Mouse (Mus musculus) liver, embryonic 14.5 days (tissue): ENCODE results near the gene Ms4a2. TPM values are rescaled to one million over a fixed set of nuclear protein-coding genes. Genes with fewer than 3 reads are reported as not detected.
A peak's percentile ranks its signal among the peaks of the same experiment; 100 is the strongest.

Experiments
- ATAC-seq: fragments of 200-750 bp; cut with Nextera tagmentation; 2 replicates; pipeline ENCODE4 v1.8.0; 2017; ENCODE audit warnings: moderate number of reproducible peaks, mild to moderate bottlenecking, moderate library complexity; ENCODE audit not compliant: insufficient read depth
- DNase-seq, 3 experiments: peaks; one replicate each; pipeline ENCODE4 v3.0.0-alpha.2; 2012 to 2013; ENCODE audit warnings: low read depth in 3 of 3, low spot score in 3 of 3
- H3K27ac ChIP-seq: fragments of 300-500 bp; sonication (generic); 2 replicates; pipeline ENCODE4 v1.5.1; 2014; ENCODE audit warnings: moderate library complexity, mild to moderate bottlenecking, control low read depth, inconsistent platforms
- H3K27me3 ChIP-seq: fragments of 300-500 bp; sonication (generic); 2 replicates; pipeline ENCODE4 v1.6.1; 2014; ENCODE audit warnings: mild to moderate bottlenecking, low read length, moderate library complexity; ENCODE audit not compliant: control insufficient read depth, insufficient read depth
- H3K36me3 ChIP-seq: fragments of 300-500 bp; sonication (generic); replicated peaks from 2 replicates; pipeline ENCODE4 v1.6.1; 2014; ENCODE audit warnings: low read depth; ENCODE audit not compliant: control insufficient read depth, insufficient read depth
- H3K4me1 ChIP-seq, 2 experiments: fragments of 200-500 bp in 1 of 2; fragments of 300-500 bp in 1 of 2; sonication (generic) in 1 of 2; replicated peaks; 2 replicates each; pipeline ENCODE4 v1.6.1; 2012 to 2014; ENCODE audit warnings: antibody characterized with exemption in 1 of 2, inconsistent platforms in 1 of 2, low read length in 1 of 2; ENCODE audit not compliant: control insufficient read depth in 2 of 2, insufficient read depth in 2 of 2
- H3K4me2 ChIP-seq: fragments of 300-500 bp; sonication (generic); 2 replicates; pipeline ENCODE4 v1.6.1; 2014; ENCODE audit warnings: low read depth, mild to moderate bottlenecking, control low read depth, moderate library complexity
- H3K4me3 ChIP-seq, 2 experiments: fragments of 200-500 bp in 1 of 2; fragments of 300-500 bp in 1 of 2; sonication (generic) in 1 of 2; 2 replicates each; pipeline ENCODE4 v1.5.1; 2012 to 2014; ENCODE audit warnings: low read depth in 2 of 2, low read length in 2 of 2, mild to moderate bottlenecking in 2 of 2, control low read depth in 1 of 2, inconsistent platforms in 1 of 2, moderate library complexity in 1 of 2; ENCODE audit not compliant: insufficient read depth in 1 of 2
- H3K9ac ChIP-seq: fragments of 300-500 bp; sonication (generic); replicated peaks from 2 replicates; pipeline ENCODE4 v1.6.1; 2014; ENCODE audit warnings: mild to moderate bottlenecking, control low read depth, moderate library complexity
- H3K9me3 ChIP-seq: fragments of 300-500 bp; sonication (generic); 2 replicates; pipeline ENCODE4 v1.6.1; 2016; ENCODE audit warnings: low read length, mixed read lengths; ENCODE audit not compliant: control insufficient read depth
- CTCF ChIP-seq: IDR thresholded peaks from 2 replicates; pipeline ENCODE4 v1.5.1; 2016; ENCODE audit warnings: antibody characterized with exemption, low read depth, control low read depth
- EP300 ChIP-seq: IDR thresholded peaks from 2 replicates; pipeline ENCODE4 v1.6.1; 2016; ENCODE audit warnings: antibody characterized with exemption, low read depth
- WGBS: fragments of 180-500 bp; shearing (Covaris S2); extraction: QIAGEN DNeasy Blood & Tissue Kit; methylation state at CpG from one replicate; pipeline ENCODE4 v1.1.7; 2014; ENCODE audit not compliant: insufficient replicate concordance; 5-methylcytosine and 5-hydroxymethylcytosine counted together
- polyA plus RNA-seq, 2 experiments: library from polyadenylated mRNA; depleted of rRNA in 1 of 2; stranded (reverse) in 1 of 2; unstranded in 1 of 2; fragments of >200 nt; fragmentation: Nextera tagmentation in 1 of 2; extraction: Ambion mirVana in 1 of 2; gene quantifications; 2 replicates each; pipeline versions ENCODE4 v1.2.1 to v1.2.3; 2012 to 2014

Gene Ms4a2
- polyA plus RNA-seq, 2 experiments, result 0.58 to 1.6 TPM

- H3K36me3 ChIP-seq, result no peaks in the 10 kb centered on the region
- DNase-seq, result peak; percentile 36 to 45 (median 38)
- peak; percentile 89 for ATAC-seq
- H3K9me3 ChIP-seq, result no peaks in the 10 kb centered on the region
- H3K4me1 ChIP-seq, result peaks cover 7 to 8% of the 10 kb centered on the region in 2 experiments; a peak in 2 of 4 replicates
- H3K4me2 ChIP-seq, result peak overlapping the region; percentile 13; the same call in 1 of the 2 replicates
- WGBS, result 23% methylated on average over 5 of the region's 5 CpGs
- TF ChIP-seq EP300 (peak; percentile 77), CTCF (no peak)
- no peaks in the 10 kb centered on the region for H3K27me3 ChIP-seq
- no peak overlapping the region for H3K27ac ChIP-seq
- H3K4me3 ChIP-seq, result no peak overlapping the region
- H3K9ac ChIP-seq, result no peak overlapping the region
Measured at GRCm38 (mm10) chr19:11625231-11625630, 1.7 kb upstream of the Ms4a2 start.

GRCm38 (mm10) chr19:11624800-11625199 lies 1.3 kb upstream of the Ms4a2 start:
- no peak overlapping the region for H3K9ac ChIP-seq
- H3K4me3 ChIP-seq, result no peak overlapping the region
- no peaks in the 10 kb centered on the region for H3K9me3 ChIP-seq
- H3K27ac ChIP-seq, result no peak overlapping the region
- H3K4me1 ChIP-seq, result peaks cover 7 to 8% of the 10 kb centered on the region in 2 experiments; a peak in 2 of 4 replicates
- H3K27me3 ChIP-seq, result no peaks in the 10 kb centered on the region
- no peak for TF ChIP-seq CTCF
- TF ChIP-seq EP300, result no peak
- ATAC-seq, result no peak
- no peaks in the 10 kb centered on the region for H3K36me3 ChIP-seq
- no peak overlapping the region for H3K4me2 ChIP-seq
- DNase-seq, result no peak

- no peak overlapping the region; the same call in 1 of the 2 replicates for H3K4me2 ChIP-seq
- no peaks in the 10 kb centered on the region for H3K9me3 ChIP-seq
- ATAC-seq (peak; percentile 77; the same call in 1 of the 2 replicates), DNase-seq (no peak)
- no peak overlapping the region for H3K27ac ChIP-seq
- H3K4me1 ChIP-seq, result peaks cover 10 to 20% of the 10 kb centered on the region in 2 experiments
- H3K4me3 ChIP-seq, result no peak overlapping the region
- no peaks in the 10 kb centered on the region for H3K36me3 ChIP-seq
- H3K27me3 ChIP-seq, result no peaks in the 10 kb centered on the region
- no peak for TF ChIP-seq CTCF
- peak; percentile 63 for TF ChIP-seq EP300
- H3K9ac ChIP-seq, result no peak overlapping the region
Measured at GRCm38 (mm10) chr19:11617983-11618382, 5.5 kb downstream of the Ms4a2 start.

- Histone ChIP-seq H3K4me1 (peaks cover 10 to 24% of the 10 kb centered on the region in 2 experiments), H3K27me3 (no peaks in the 10 kb centered on the region), H3K9me3 (no peaks in the 10 kb centered on the region), H3K4me3 (no peak overlapping the region), H3K27ac (no peak overlapping the region), H3K36me3 (no peaks in the 10 kb centered on the region), H3K4me2 (no peak overlapping the region), H3K9ac (no peak overlapping the region)
- TF ChIP-seq CTCF (no peak), EP300 (no peak)
- ATAC-seq (no peak), DNase-seq (no peak)
- 27% methylated on average over 2 of the region's 2 CpGs for WGBS
Measured at GRCm38 (mm10) chr19:11614805-11615204, 8.7 kb downstream of the Ms4a2 start.

GRCm38 (mm10) chr19:11613776-11614443 lies 9.6 kb downstream of the Ms4a2 start:
- Histone ChIP-seq H3K9ac (no peak overlapping the region), H3K27ac (no peak overlapping the region), H3K9me3 (no peaks in the 10 kb centered on the region), H3K27me3 (no peaks in the 10 kb centered on the region), H3K4me3 (no peak overlapping the region), H3K36me3 (no peaks in the 10 kb centered on the region), H3K4me1 (peaks cover 10 to 24% of the 10 kb centered on the region in 2 experiments), H3K4me2 (no peak overlapping the region)
- TF ChIP-seq CTCF, result no peak
- TF ChIP-seq EP300, result no peak
- WGBS, result 35% methylated on average over 8 of the region's 8 CpGs
- ATAC-seq (0 out of 2 replicates have a peak, but pooled peaks have one; percentile 18), DNase-seq (no peak)
